Mouse (Mus musculus) limb, embryonic 14.5 days (tissue): ENCODE results near the gene AA986860. TPM values are rescaled to one million over a fixed set of nuclear protein-coding genes. Genes with fewer than 3 reads are reported as not detected.
A peak's percentile ranks its signal among the peaks of the same experiment; 100 is the strongest.

Experiments used
- ATAC-seq: fragments of 200-750 bp; cut with Nextera tagmentation; 2 replicates; pipeline ENCODE4 v1.8.0; 2017; ENCODE audit warnings: low read depth, moderate number of reproducible peaks, moderate TSS enrichment; ENCODE audit not compliant: low FRiP score
- DNase-seq: peaks from one replicate; pipeline ENCODE4 v3.0.0-alpha.2; 2015; ENCODE audit warnings: low spot score
- H3K27ac ChIP-seq: fragments of 300-500 bp; sonication (generic); replicated peaks from 2 replicates; pipeline ENCODE4 v1.5.1; 2014; ENCODE audit warnings: low read depth, mild to moderate bottlenecking, low read length, moderate library complexity, mixed read lengths
- H3K27me3 ChIP-seq: fragments of 300-500 bp; sonication (generic); 2 replicates; pipeline ENCODE4 v1.6.1; 2014; ENCODE audit warnings: low read length, mixed read lengths; ENCODE audit not compliant: control insufficient read depth, insufficient read depth
- H3K36me3 ChIP-seq: fragments of 300-500 bp; sonication (generic); 2 replicates; pipeline ENCODE4 v1.6.1; 2014; ENCODE audit warnings: mild to moderate bottlenecking, low read length, moderate library complexity, mixed read lengths; ENCODE audit not compliant: control insufficient read depth, insufficient read depth
- H3K4me1 ChIP-seq: fragments of 300-500 bp; sonication (generic); 2 replicates; pipeline ENCODE4 v1.6.1; 2014; ENCODE audit warnings: antibody characterized with exemption, low read length, mixed read lengths; ENCODE audit not compliant: control insufficient read depth, insufficient read depth
- H3K4me2 ChIP-seq: fragments of 300-500 bp; sonication (generic); replicated peaks from 2 replicates; pipeline ENCODE4 v1.6.1; 2014; ENCODE audit warnings: low read depth, mild to moderate bottlenecking, low read length, moderate library complexity; ENCODE audit not compliant: severe bottlenecking
- H3K4me3 ChIP-seq: fragments of 300-500 bp; sonication (generic); replicated peaks from 2 replicates; pipeline ENCODE4 v1.5.1; 2014; ENCODE audit warnings: low read length
- H3K9ac ChIP-seq: fragments of 300-500 bp; sonication (generic); 2 replicates; pipeline ENCODE4 v1.6.1; 2014; ENCODE audit warnings: mild to moderate bottlenecking, low read depth, low read length, moderate library complexity; ENCODE audit not compliant: severe bottlenecking
- H3K9me3 ChIP-seq: fragments of 300-500 bp; sonication (generic); 2 replicates; pipeline ENCODE4 v1.6.1; 2016; ENCODE audit warnings: low read length; ENCODE audit not compliant: control insufficient read depth
- POLR2A ChIP-seq: fragments of 200-500 bp; IDR thresholded peaks from 2 replicates; pipeline ENCODE4 v1.8.0; 2012; ENCODE audit warnings: inconsistent platforms, mild to moderate bottlenecking, moderate library complexity, borderline replicate concordance; ENCODE audit not compliant: insufficient read depth, insufficient read length; ENCODE audit errors: extremely low read depth
- WGBS: fragments of 180-500 bp; shearing (Covaris S2); extraction: QIAGEN DNeasy Blood & Tissue Kit; methylation state at CpG from one replicate; pipeline ENCODE4 v1.1.7; 2014; 5-methylcytosine and 5-hydroxymethylcytosine counted together
- polyA plus RNA-seq, 2 experiments: library from polyadenylated mRNA; depleted of rRNA in 1 of 2; stranded (reverse) in 1 of 2; unstranded in 1 of 2; fragments of >200 nt; fragmentation: Nextera tagmentation in 1 of 2; extraction: Ambion mirVana in 1 of 2; gene quantifications; 2 replicates each; pipeline versions ENCODE4 v1.2.1 to v1.2.3; 2012 to 2014

Gene AA986860
- polyA plus RNA-seq, 2 experiments, result 2.8 to 10.6 TPM

DNA sequence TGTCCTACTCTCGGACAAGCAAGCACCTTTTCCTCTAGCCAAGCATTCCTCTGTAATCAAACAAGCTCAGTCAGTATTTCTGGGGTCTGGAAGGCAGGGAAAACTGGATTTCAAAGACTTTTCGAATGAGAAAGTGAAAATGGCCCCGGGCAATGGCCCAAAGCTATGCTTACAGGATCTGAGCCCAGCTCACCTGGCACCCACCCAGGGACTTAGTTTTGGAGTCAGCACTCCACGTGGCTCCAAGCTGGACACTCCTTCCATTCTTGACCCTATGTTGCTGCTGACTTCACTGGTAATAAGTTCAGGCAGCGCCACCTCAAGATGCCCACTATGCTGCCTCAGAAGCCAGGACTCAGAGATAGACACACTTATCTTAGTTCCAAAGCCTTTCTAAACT, 35.3 kb downstream of the AA986860 start:
- ATAC-seq, result no peak
- H3K4me2 ChIP-seq, result no peak overlapping the region
- H3K27me3 ChIP-seq, result no peaks in the 10 kb centered on the region
- peak; percentile 2 for DNase-seq
- H3K4me3 ChIP-seq, result no peak overlapping the region
- H3K4me1 ChIP-seq, result no peaks in the 10 kb centered on the region
- no peak for TF ChIP-seq POLR2A
- H3K9me3 ChIP-seq, result no peaks in the 10 kb centered on the region
- no peaks in the 10 kb centered on the region for H3K36me3 ChIP-seq
- H3K9ac ChIP-seq, result no peak overlapping the region
- WGBS, result 79% methylated on average over 5 of the region's 5 CpGs
- no peak overlapping the region for H3K27ac ChIP-seq

DNA sequence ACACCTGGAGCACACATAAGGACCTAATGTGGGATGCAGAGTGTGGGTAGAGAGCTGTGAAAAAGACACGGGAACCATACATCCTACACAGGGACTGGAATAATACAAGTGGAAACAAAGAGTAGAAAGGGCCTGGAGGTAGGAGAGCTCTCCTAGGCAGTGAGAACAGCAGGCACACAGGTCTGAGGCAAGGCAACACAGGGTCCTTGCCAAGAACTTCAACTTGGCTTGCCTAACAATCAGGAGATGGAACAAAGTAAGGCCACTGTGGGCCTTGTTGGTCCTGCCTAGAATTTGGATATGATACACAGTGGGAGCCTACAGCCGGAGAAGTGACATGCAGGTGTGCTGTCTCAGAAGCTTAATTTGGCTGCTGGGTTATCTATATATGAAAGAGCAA, 38.1 kb downstream of the AA986860 start:
- Histone ChIP-seq H3K9ac (no peak overlapping the region), H3K36me3 (no peaks in the 10 kb centered on the region), H3K4me3 (no peak overlapping the region), H3K4me2 (no peak overlapping the region), H3K27me3 (no peaks in the 10 kb centered on the region), H3K9me3 (no peaks in the 10 kb centered on the region), H3K27ac (no peak overlapping the region), H3K4me1 (no peaks in the 10 kb centered on the region)
- no peak for TF ChIP-seq POLR2A
- WGBS, result 92% methylated on average over 2 of the region's 2 CpGs
- ATAC-seq (no peak), DNase-seq (no peak)

DNA sequence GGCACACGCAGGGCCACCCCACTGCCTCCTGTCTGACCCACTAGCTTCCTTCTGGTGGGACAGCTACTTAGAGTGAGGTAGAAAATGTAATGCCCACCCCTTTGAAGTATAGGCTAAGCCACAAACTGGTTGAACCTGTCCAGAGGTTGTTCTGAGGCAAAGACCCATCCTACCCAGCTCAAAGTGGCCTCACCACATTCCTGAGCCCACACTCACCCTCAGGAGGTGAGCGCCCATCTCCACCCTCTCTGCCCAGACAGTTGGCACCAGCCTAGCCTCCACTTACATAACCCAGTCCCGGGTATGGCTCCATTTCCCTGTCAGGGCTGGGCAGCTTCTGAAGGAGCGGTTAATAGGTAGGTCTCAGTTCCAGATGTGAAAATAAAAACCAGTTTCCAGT, 38.7 kb downstream of the AA986860 start:
- Histone ChIP-seq H3K9ac (no peak overlapping the region), H3K36me3 (no peaks in the 10 kb centered on the region), H3K9me3 (no peaks in the 10 kb centered on the region), H3K27me3 (no peaks in the 10 kb centered on the region), H3K4me2 (no peak overlapping the region), H3K27ac (no peak overlapping the region), H3K4me1 (no peaks in the 10 kb centered on the region), H3K4me3 (no peak overlapping the region)
- no peak for TF ChIP-seq POLR2A
- ATAC-seq (no peak), DNase-seq (no peak)
- WGBS, result 62% methylated on average over 4 of the region's 4 CpGs

DNA sequence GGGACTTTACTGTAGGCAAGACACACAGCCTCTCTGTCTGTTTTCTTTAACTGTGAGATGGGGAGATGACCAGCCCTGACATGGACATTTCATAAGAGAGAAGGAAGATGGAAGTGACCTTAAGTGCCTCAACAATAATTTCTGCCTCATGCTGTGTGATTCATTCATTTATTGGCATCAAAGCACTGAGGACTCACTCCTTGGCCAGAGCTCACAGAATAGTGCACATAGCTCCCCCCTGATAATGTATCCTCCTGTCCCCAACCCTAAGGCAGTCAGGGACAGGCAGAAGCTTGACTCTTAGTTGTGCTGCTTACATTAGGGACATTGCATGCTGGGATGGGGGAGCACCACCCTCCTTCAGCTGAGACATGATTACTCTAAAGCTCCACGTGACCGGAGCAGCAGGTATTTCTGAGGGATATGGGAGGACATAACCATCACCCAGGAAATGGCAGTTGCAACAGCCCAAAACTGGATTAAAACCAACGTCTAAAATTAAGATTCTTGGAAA, 39.3 kb downstream of the AA986860 start:
- Histone ChIP-seq H3K9me3 (no peaks in the 10 kb centered on the region), H3K36me3 (no peaks in the 10 kb centered on the region), H3K4me1 (no peaks in the 10 kb centered on the region), H3K27me3 (no peaks in the 10 kb centered on the region), H3K4me3 (no peak overlapping the region), H3K9ac (no peak overlapping the region), H3K4me2 (no peak overlapping the region), H3K27ac (no peak overlapping the region)
- TF ChIP-seq POLR2A, result no peak
- 72% methylated on average over 3 of the region's 3 CpGs for WGBS
- DNase-seq, result no peak
- ATAC-seq, result no peak

DNA sequence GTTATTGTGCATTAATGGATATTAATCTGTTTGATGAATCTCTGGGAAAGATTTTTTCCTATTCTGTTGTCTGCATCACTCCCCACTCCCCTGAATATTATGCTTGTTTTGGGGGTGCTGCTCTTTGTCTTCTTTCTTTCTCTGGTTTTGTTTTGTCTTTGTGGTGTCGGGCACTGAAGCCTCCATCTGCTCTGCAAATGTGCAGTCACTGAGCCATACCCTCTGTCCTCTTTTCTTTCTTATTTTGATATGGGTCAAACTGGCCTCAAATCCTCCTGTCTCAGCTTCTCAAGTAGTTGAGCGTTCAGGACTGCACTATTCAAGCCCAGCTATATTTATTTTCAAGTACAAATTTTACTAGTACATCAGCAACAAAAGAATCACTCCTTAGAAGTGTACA, 43.5 kb downstream of the AA986860 start:
- TF ChIP-seq POLR2A, result no peak
- WGBS, result 76% methylated on average over 2 of the region's 2 CpGs
- DNase-seq, result no peak

DNA sequence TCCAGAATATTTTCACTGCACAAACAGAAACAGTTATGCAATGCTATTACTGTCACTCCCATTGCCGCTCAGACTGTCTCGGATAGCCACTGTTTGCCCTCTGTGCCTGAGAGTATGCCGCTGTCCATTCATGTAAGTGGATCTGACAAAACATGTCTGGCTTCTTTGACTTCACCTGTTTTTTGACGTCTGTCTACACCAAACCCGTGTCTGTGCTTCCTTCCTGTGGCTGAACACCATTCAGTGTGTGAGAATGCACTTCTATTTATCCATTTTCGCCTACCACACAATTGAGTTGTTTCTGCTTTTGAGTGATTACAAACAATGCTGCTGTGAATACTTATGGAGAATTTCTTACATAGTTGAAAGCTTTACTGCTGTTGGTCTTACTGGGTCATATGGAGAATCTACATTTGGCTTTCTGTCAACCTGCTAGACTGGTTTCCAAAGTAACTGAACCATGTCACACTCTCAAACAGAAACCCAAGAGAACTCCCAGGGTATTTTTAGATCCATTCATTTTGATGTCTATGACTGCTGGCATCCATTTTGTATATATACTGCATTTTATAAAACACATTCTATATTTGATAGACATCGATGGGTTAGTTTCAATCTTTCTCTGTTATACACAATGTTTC, 44.0 kb downstream of the AA986860 start:
- Histone ChIP-seq H3K36me3 (no peaks in the 10 kb centered on the region), H3K4me2 (no peak overlapping the region), H3K4me3 (no peak overlapping the region), H3K9me3 (no peaks in the 10 kb centered on the region), H3K4me1 (no peaks in the 10 kb centered on the region), H3K9ac (no peak overlapping the region), H3K27ac (no peak overlapping the region), H3K27me3 (no peaks in the 10 kb centered on the region)
- WGBS, result 79% methylated on average over 7 of the region's 7 CpGs
- ATAC-seq (no peak), DNase-seq (no peak)
- TF ChIP-seq POLR2A, result no peak

More for the DNA sequence above, 43.5 kb downstream of the AA986860 start:
- Histone ChIP-seq H3K27ac (no peak overlapping the region), H3K27me3 (no peaks in the 10 kb centered on the region), H3K4me3 (no peak overlapping the region), H3K4me2 (no peak overlapping the region), H3K4me1 (no peaks in the 10 kb centered on the region), H3K9ac (no peak overlapping the region), H3K9me3 (no peaks in the 10 kb centered on the region), H3K36me3 (no peaks in the 10 kb centered on the region)
- ATAC-seq, result no peak
